Mouse (Mus musculus): ENCODE data around the gene Eif4e1b.
"Not testable (repeated sequence)": the region's sequence is repeated elsewhere in the genome, so short reads cannot be mapped to it uniquely, and the experiment has no call there.

The Eif4e1b gene

GRCm38 (mm10) chr13:54759496-54759895 lies 24.3 kb upstream of the Eif4e1b start:
- DNase-seq (ENCODE audit: low read depth, low spot score) = no peak

DNA sequence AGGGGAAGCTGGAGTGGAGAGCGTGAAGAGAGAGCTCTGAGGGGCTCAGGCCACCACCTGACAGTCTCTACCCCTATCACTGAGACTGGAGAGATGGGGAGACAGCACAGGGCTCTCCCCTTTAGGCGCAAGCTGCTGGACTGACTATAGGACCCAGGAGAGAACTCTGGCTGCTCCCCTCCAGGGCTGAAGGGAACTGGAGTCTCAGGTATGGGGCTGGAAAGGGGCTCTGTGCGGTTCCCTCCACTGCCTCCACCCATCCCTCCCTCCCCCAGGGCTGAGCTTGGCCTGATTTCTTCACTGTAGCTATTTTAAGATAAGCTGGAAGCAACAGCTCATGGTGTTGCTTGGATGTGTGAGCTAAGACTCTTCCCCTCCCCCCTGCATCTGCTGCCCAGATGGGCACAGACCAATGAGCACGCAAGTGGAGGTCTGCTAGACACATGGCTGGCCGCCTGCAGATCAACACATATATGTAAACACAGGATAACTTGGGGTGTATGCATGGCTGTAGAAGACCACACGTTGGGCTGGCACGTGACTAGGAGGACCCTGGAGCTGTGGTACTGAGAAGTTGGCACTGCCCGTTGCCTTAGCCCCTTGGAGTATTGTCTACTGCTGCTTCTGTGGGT lies 23.5 kb upstream of the Eif4e1b start:
- no peak for DNase-seq (ENCODE audit: low read depth, low spot score)

DNA sequence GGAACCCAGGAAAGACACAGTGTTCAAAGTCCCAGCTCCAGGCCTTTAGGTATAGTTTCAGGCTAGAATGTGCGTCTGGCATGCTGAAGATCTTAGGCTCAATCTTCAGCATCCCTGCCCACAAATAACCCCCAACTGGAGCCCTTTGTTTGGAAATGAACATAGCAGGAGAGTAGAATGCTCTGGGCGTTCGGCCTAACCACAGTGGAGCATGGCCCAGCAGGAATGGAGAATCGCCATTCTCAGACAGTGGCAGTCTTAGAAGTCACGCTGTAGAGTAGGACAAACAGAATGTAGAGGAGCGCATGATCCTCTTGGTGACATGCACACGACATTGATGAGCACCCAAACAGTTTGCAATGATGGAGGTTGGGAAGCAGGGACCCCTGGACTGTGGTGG lies 22.9 kb upstream of the Eif4e1b start:
- no peak for DNase-seq (ENCODE audit: low read depth, low spot score)

GRCm38 (mm10) chr13:54765281-54766191 lies 18.3 kb upstream of the Eif4e1b start:
- DNase-seq (ENCODE audit: low read depth, low spot score) = no peak

DNA sequence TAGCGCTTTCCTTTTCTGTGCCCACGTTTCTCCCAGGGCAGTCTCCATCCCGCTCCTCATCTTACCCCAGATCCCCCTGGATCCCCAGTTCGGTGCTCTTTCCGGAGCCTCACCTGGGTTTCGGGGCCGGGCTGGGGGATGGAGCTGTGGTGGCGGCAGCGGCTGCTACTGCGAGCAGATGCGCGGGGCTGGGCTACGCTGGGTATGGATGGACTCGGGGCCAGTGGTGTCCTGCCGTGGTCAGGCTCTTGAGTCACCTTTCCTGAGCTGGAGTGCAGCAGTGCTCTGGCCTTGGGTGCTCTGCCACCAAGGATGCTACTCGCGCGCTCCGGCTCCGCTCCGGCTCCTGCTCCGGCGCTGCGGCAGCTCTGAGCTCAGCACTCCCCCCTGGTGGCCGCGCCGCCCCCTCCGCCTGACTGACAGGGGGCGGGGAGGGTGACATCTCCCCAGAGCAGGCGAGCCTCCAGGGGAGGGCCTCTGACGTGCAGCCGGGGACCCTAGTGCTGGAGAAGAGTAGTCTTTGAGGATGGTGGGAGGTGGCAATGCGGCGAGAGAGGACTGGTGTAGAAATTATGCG lies 17.5 kb upstream of the Eif4e1b start, which contains the start of gene Sncb:
Sncb (minus strand) TSS at position 404 of the 577 bp plus-strand sequence.
- peak; percentile 78 for DNase-seq (ENCODE audit: low read depth, low spot score)

DNA sequence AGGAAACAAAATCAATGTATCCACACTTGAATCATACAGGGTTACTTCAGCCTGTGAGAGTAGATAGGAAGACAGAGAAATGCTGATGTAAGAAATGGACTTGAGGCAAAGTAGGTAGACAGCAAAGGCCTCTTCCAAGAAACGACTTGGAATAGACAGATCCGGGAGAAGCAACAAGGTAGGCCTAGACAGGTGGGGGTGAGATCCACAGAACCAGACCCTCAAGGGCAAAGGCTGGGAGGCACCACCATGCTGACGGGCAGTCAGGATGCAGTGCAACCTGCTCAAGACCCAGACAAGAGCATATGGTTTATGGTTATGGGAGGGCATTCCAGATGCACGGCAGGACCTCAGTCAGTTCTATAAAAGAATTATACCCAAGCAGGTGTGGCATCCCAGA lies 16.8 kb upstream of the Eif4e1b start:
- no peak for DNase-seq (ENCODE audit: low read depth, low spot score)

- DNase-seq (ENCODE audit: low read depth, low spot score) = no peak
These were observed 3.2 kb upstream of the Eif4e1b start for GRCm38 (mm10) chr13:54780592-54780991.

GRCm38 (mm10) chr13:54781086-54781485 lies 2.7 kb upstream of the Eif4e1b start:
- no peak for DNase-seq (ENCODE audit: low read depth, low spot score)

- DNase-seq (ENCODE audit: low read depth, low spot score) = peak; percentile 94
These were observed 563 bp upstream of the Eif4e1b start for GRCm38 (mm10) chr13:54783235-54783634.

- not testable (repeated sequence) for DNase-seq (ENCODE audit: low read depth, low spot score)
These were observed 3.8 kb downstream of the Eif4e1b start for GRCm38 (mm10) chr13:54787591-54787990.

GRCm38 (mm10) chr13:54788740-54789560 lies 5.2 kb downstream of the Eif4e1b start, which contains the start of gene Tspan17:
Gene Tspan17, plus strand, starts transcription at chr13:54789377.
- DNase-seq (ENCODE audit: low read depth, low spot score) = peak; percentile 99

GRCm38 (mm10) chr13:54789561-54790397 lies 6.0 kb downstream of the Eif4e1b start:
- DNase-seq (ENCODE audit: low read depth, low spot score) = peak; percentile 76

DNA sequence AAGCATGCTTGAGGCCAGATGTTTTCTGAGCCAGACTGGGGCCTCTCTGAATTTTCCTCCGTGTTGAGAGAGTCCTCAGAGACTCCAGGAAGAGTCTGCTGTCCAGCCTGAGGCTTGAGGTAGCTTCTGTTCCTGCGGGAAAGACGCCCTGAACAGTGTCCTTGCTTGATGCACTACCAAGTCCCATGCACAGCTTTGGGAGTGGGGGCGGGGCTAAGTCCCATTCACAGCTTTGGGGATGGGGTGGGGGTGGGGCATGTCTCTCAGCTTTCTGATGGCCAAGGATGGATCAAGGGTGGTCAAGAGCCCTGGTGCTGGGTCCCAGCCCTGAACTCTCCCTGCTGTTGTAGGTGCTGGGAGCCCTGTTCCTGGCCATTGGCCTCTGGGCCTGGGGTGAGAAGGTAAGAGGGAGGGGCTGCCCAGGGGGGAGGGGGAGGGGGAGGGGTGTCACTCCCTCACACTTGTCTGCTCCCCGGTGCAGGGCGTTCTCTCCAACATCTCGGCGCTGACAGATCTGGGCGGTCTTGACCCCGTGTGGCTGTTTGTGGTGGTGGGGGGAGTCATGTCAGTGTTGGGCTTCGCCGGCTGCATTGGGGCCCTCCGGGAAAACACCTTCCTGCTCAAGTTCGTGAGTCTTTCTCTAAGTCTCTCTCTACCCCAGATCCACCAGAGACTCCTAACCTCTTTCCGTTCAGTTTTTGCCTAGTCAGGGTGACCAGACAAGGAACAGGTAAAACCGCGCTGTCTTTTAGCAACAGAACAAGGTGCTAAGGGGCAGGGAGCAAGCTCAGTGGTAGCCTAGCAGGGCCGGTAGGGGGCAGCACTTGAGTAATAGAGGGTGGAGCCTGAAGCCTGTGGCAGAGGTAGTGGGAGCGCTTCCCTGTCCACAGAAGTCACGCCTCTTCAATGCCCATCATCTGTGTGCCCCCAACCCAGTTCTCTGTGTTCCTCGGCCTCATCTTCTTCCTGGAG lies 8.7 kb downstream of the Eif4e1b start:
- peak; percentile 87 for DNase-seq (ENCODE audit: low read depth, low spot score)

GRCm38 (mm10) chr13:54794002-54794577 lies 10.3 kb downstream of the Eif4e1b start:
- DNase-seq (ENCODE audit: low read depth, low spot score) = peak; percentile 50

DNA sequence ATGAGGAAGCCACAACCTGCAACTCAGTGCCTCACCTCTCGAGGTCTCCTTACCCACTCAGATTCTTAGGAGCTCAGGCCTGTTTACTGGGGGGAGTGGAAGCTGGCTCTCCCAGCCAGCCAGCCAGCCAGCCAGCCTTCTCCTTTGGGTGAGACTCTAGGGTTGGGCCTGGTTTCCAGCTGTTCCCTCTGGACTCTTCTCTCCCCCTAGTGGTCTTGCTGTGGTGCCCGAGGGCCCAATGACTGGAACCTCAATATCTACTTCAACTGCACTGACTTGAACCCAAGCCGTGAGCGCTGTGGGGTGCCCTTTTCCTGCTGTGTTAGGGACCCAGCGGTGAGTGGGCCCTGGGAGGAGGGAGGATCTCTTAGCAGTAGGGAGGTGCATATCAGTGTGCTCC lies 11.0 kb downstream of the Eif4e1b start:
- no peak for DNase-seq (ENCODE audit: low read depth, low spot score)

DNA sequence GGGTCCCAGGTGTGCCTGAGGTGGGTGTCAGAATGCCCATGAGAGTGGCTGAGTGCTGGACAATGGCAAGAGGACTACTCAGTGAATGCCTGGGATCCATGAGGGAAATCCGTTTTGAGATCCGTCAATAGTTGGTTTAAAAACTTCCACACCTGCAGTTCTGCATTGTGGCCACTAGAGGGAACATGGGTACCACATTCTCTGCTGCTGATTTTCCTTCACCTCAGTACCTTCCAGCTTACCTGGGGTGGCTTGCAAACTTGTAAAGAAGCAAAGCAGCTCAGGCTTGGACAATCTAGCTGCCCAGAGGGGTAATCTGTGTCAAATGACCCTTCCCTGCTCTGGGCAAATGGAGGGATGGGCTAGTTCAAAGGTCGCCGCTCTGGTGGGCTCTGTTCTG lies 13.6 kb downstream of the Eif4e1b start:
- peak; percentile 63 for DNase-seq (ENCODE audit: low read depth, low spot score)

GRCm38 (mm10) chr13:54797861-54798643 lies 14.3 kb downstream of the Eif4e1b start:
- DNase-seq (ENCODE audit: low read depth, low spot score) = no peak

- DNase-seq (ENCODE audit: low read depth, low spot score) = no peak
These were observed 14.9 kb downstream of the Eif4e1b start for GRCm38 (mm10) chr13:54798740-54799139.
